Mouse (Mus musculus) heart, embryonic 11.5 days (tissue): ENCODE measurements around the gene Gm48551. TPM values are rescaled to one million over a fixed set of nuclear protein-coding genes. Genes with fewer than 3 reads are reported as not detected.

Experiments
- ATAC-seq: fragments of 200-750 bp; cut with Nextera tagmentation; replicated peaks from 2 replicates; pipeline ENCODE4 v1.8.0; 2017; ENCODE audit warnings: moderate library complexity; ENCODE audit not compliant: insufficient number of reproducible peaks, low FRiP score, low TSS enrichment
- H3K27ac ChIP-seq: fragments of 300-500 bp; sonication (generic); 2 replicates; pipeline ENCODE4 v1.5.1; 2014; ENCODE audit warnings: mild to moderate bottlenecking, low read depth, low read length
- H3K27me3 ChIP-seq: fragments of 300-500 bp; sonication (generic); 2 replicates; pipeline ENCODE4 v1.6.1; 2014; ENCODE audit warnings: mild to moderate bottlenecking, low read length, mixed read lengths; ENCODE audit not compliant: control insufficient read depth, insufficient read depth
- H3K36me3 ChIP-seq: fragments of 300-500 bp; sonication (generic); 2 replicates; pipeline ENCODE4 v1.6.1; 2014; ENCODE audit warnings: mild to moderate bottlenecking, low read length, moderate library complexity, mixed read lengths; ENCODE audit not compliant: control insufficient read depth, insufficient read depth
- H3K4me1 ChIP-seq: fragments of 300-500 bp; sonication (generic); 2 replicates; pipeline ENCODE4 v1.6.1; 2014; ENCODE audit warnings: low read length; ENCODE audit not compliant: control insufficient read depth, insufficient read depth
- H3K4me2 ChIP-seq: fragments of 300-500 bp; sonication (generic); 2 replicates; pipeline ENCODE4 v1.6.1; 2014; ENCODE audit warnings: mild to moderate bottlenecking, moderate library complexity
- H3K4me3 ChIP-seq: fragments of 300-500 bp; sonication (generic); 2 replicates; pipeline ENCODE4 v1.5.1; 2014; ENCODE audit warnings: low read depth, low read length
- H3K9ac ChIP-seq: fragments of 300-500 bp; sonication (generic); 2 replicates; pipeline ENCODE4 v1.6.1; 2014; ENCODE audit warnings: mild to moderate bottlenecking, low read depth, low read length, moderate library complexity
- H3K9me3 ChIP-seq: fragments of 300-500 bp; sonication (generic); replicated peaks from 2 replicates; pipeline ENCODE4 v1.6.1; 2016; ENCODE audit warnings: low read length; ENCODE audit not compliant: control insufficient read depth
- WGBS: fragments of 180-500 bp; shearing (Covaris S2); extraction: QIAGEN DNeasy Blood & Tissue Kit; methylation state at CpG from one replicate; pipeline ENCODE4 v1.1.7; 2014; ENCODE audit not compliant: insufficient replicate concordance; 5-methylcytosine and 5-hydroxymethylcytosine counted together
- polyA plus RNA-seq: library from polyadenylated mRNA; unstranded; fragments of >200 nt; fragmentation: Nextera tagmentation; extraction: Ambion mirVana; gene quantifications from 2 replicates; pipeline ENCODE4 v1.2.1, GENCODE M21; 2014

The Gm48551 gene
- polyA plus RNA-seq, 1 experiment from 2014 or later: 1.4 TPM

DNA sequence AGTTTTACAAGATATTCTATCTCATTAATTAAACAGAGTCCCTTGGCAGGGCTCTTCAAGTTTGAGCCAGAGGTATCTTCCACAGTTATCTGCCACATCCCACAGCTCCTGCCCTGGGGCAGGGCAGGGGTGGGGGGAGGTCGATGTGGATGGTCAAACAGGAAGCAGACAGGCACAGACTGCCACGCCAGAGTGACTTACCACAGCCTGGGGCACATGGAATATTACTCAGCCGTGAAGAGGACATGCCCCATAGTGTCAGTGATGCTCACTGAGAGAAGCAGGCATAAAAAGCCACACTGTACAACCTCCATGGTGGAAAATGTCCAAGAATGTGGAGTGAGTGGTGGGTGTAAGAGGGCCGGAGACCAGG lies 39.1 kb upstream of the Gm48551 start:
- no peak for ATAC-seq

DNA sequence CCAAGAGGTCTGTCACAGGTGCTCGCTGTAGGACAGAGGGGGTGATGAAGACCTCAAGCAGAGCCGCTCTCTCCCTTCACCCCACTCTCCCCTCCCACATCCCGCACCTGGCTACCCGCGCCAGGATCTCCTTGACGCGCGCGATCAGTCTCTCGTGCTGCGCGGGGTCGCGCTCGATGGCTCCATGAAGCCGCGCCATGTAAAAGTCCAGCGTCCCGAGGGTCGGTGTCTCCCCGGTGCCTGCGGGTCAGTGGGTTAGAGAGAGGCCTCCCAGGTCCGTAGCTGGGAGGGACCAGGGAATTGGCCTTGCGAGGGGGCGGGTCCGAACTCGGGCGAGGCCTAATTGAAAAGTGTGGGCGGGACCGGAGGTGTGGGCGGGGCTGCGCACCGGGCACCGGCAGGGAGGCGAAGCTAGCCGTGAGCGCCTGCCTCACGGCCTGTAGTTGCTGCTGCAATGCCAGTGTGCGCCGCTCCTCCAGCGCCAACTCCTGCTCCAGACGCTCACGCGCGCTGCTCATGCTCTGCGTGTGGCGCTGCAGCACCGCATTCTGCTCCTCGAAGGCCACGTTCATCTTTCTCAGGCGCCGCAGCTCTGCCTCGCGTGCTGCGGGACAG lies 37.7 kb upstream of the Gm48551 start:
- peaks cover 28% of the 10 kb centered on the region for H3K27me3 ChIP-seq
- WGBS: 6% methylated on average over 54 of the region's 55 CpGs
- peaks cover 42% of the 10 kb centered on the region for H3K4me1 ChIP-seq
- peaks cover 11% of the 10 kb centered on the region; the same call in 1 of the 2 replicates for H3K36me3 ChIP-seq
- peak; percentile 14; the same call in 1 of the 2 replicates for ATAC-seq
- H3K9me3 ChIP-seq: no peaks in the 10 kb centered on the region
- no peak overlapping the region for H3K9ac ChIP-seq
- H3K4me2 ChIP-seq: peak overlapping the region; percentile 61
- H3K27ac ChIP-seq: 0 out of 2 replicates have a peak overlapping the region, but pooled peaks have one; percentile 29
- H3K4me3 ChIP-seq: peak overlapping the region; percentile 32

More for the DNA sequence above, 39.1 kb upstream of the Gm48551 start:
- Histone ChIP-seq H3K36me3 (peaks cover 11% of the 10 kb centered on the region; the same call in 1 of the 2 replicates), H3K4me3 (no peak overlapping the region), H3K4me1 (peaks cover 36% of the 10 kb centered on the region), H3K9me3 (no peaks in the 10 kb centered on the region), H3K9ac (no peak overlapping the region), H3K4me2 (no peak overlapping the region), H3K27ac (no peak overlapping the region), H3K27me3 (peaks cover 36% of the 10 kb centered on the region)
- 72% methylated on average over 4 of the region's 4 CpGs for WGBS

DNA sequence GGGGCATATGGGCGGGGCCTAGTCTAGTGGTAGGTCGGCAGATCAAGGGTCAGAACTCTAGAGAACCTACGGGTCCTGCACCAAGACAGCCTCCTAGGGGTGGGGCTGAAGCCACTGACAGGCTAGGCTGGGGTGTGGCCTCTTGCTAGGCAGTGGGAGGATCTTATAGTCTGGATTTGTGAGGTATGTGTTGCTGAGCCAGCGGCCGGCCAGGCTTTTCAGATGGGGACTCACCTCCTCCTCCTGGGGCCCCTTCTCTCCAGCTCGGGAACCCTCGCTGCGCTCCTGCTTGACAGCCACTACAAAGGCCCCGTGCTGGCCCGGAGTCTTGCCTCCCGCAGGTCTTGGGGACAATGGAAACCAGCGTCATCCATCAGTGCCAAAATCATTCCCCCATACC lies 35.1 kb upstream of the Gm48551 start:
- H3K9me3 ChIP-seq: no peaks in the 10 kb centered on the region
- peak overlapping the region; percentile 80 for H3K27ac ChIP-seq
- ATAC-seq: peak; percentile 33; the same call in 1 of the 2 replicates
- 0 out of 2 replicates have a peak, but pooled peaks cover 7% of the 10 kb centered on the region for H3K27me3 ChIP-seq
- H3K4me2 ChIP-seq: peak overlapping the region; percentile 95
- 5% methylated on average over 12 of the region's 12 CpGs for WGBS
- H3K4me1 ChIP-seq: peaks cover 37% of the 10 kb centered on the region
- peak overlapping the region; percentile 85 for H3K4me3 ChIP-seq
- H3K36me3 ChIP-seq: peaks cover 11% of the 10 kb centered on the region; the same call in 1 of the 2 replicates
- H3K9ac ChIP-seq: peak overlapping the region; percentile 93

DNA sequence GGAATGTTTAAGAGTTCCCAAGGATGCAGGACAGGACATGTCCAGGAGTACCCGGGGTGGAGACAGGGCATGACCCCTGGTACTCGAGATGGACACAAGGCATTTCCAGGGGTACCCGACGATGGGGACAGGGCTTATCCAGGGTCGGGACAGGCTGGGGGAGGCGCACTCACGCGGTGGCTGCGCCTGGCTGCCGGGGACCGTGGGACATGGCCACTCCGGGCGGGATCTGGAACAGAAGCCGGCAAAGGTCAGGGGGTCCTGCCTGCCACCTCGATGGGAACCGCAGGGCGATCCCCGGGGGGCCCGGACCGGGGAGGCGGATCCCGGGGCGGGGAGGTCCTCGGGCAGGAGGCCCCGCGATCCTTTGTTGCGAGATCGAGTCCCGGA lies 34.3 kb upstream of the Gm48551 start:
- Histone ChIP-seq H3K27me3 (0 out of 2 replicates have a peak, but pooled peaks cover under 1% of the 10 kb centered on the region), H3K27ac (peak overlapping the region; percentile 80), H3K36me3 (peaks cover 11% of the 10 kb centered on the region; the same call in 1 of the 2 replicates), H3K4me1 (peaks cover 37% of the 10 kb centered on the region), H3K4me2 (peak overlapping the region; percentile 95), H3K9ac (peak overlapping the region; percentile 93), H3K9me3 (no peaks in the 10 kb centered on the region), H3K4me3 (peak overlapping the region; percentile 85)
- WGBS: under 1% methylated on average over 29 of the region's 29 CpGs
- peak; percentile 8 for ATAC-seq

DNA sequence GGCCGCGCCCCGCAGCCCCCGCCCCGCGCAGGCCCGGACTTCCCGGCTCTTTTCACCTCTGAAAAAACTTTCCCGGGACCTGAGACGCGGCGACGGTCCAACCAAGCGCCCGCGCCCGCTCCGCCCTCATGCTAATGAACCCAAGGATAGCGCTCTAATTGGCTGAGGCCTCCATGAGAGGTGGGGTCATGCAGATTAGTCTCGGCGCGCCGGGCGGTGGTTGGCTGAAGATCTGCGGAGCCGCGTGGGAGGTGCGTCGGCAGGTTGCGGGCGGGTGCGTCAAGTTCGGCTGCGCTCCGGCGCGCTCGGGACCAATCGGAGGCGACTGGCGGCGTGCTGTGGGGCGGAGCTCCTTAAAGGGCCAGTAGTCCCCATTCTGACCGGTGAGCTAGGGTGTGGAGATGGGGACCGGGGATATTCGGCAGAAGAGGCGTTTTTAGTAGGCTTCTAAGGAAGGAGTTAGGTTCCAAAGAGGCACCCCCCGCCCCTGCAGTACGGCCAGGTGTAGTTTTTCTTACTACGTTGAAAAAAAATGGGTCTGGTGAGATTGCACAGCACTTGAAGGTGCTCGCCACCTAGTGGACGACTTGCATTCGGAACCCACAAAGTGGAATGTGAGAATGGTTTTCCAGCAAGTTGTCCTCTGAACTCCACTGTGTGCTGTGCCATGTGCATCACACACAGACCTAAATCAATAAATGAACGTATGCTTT lies 33.8 kb upstream of the Gm48551 start, which contains the start of gene Hmg20b:
Gene Hmg20b (minus strand): TSS at position 130 of the 713 bp plus-strand sequence.
- H3K4me2 ChIP-seq: peak within 1 kb of the TSS; percentile 95
- H3K27me3 ChIP-seq: no peaks in the 10 kb centered on the region
- ATAC-seq: peak; percentile 88
- H3K9me3 ChIP-seq: no peaks in the 10 kb centered on the region
- WGBS: under 1% methylated on average over 54 of the region's 54 CpGs
- H3K9ac ChIP-seq: peak within 1 kb of the TSS; percentile 93
- peak within 1 kb of the TSS; percentile 85 for H3K4me3 ChIP-seq
- peaks cover 11% of the 10 kb centered on the region; the same call in 1 of the 2 replicates for H3K36me3 ChIP-seq
- peak within 1 kb of the TSS; percentile 80 for H3K27ac ChIP-seq
- H3K4me1 ChIP-seq: peaks cover 37% of the 10 kb centered on the region

DNA sequence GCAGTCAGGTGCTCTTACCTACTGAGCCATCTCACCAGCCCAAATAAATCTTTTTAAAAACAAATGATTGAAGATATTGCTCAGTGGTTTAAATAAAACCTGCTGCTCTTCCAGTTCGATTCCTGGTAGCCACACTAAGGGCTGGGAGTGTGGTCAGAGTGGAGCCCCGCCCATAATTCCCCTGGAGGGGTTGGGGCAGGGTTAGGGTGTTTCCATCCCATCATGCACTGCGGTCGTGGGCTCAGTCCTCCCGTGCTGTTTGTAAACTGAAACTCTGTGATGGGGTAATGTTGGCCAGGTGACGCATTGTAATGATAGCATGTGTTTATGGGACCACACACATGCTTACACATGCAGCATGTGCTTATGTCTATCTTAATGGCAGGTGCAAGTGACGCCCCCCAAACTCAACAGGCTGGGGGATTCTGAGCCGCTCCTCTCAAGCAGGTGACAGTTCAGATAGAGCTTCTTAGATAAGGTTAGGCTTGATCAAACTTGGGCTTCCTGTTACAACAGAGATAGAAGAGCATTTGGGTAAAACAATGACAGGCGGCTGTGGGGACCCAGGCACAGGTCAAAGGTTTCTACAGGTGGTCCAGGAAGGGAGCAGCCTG lies 32.5 kb upstream of the Gm48551 start:
- Histone ChIP-seq H3K4me1 (peaks cover 34% of the 10 kb centered on the region), H3K4me2 (peak overlapping the region; percentile 47), H3K27me3 (no peaks in the 10 kb centered on the region), H3K4me3 (no peak overlapping the region), H3K27ac (peak overlapping the region; percentile 41), H3K9ac (peak overlapping the region; percentile 54; the same call in 1 of the 2 replicates), H3K9me3 (no peaks in the 10 kb centered on the region), H3K36me3 (peaks cover 11% of the 10 kb centered on the region; the same call in 1 of the 2 replicates)
- ATAC-seq: no peak
- 15% methylated on average over 9 of the region's 9 CpGs for WGBS

DNA sequence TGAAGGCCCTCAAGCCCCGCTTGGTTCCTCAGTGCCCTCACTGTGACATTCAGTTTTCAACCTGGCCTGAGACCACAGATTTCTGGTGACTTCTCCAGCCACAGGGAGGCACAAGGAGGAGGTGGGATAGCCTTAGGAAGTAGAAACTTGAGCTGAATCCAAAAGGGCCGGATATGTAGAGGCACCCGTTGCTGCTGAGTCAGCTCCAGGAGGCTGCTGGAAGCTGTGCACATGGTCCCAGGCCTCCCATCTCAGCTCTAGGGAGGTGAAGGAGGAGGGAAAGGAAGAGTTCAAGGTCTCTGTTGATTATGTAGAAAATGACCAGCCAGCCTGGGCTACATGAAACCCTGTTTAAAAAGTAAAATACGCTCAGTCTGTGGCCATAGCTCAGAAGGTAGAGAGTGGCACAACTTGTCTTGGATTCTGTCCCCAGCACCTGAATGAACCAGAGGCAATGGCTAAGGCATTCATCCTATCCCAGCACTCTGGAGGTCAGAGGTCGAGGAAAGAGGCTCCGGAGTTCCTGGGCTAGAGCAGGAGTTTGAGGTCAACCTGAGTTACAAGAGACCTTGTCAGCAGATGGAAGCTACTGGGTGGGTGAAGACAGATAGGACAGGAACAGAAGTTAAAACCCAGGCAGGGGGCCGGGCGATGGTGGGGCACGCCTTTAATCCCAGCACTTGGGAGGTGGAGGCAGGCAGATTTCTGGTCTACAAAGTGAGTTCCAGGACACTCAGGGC lies 29.4 kb upstream of the Gm48551 start:
- WGBS: 55% methylated on average over 9 of the region's 9 CpGs
- peaks cover 25% of the 10 kb centered on the region for H3K4me1 ChIP-seq
- ATAC-seq: no peak
- no peak overlapping the region for H3K4me3 ChIP-seq
- H3K36me3 ChIP-seq: no peaks in the 10 kb centered on the region
- H3K4me2 ChIP-seq: no peak overlapping the region
- H3K27ac ChIP-seq: no peak overlapping the region
- H3K27me3 ChIP-seq: no peaks in the 10 kb centered on the region
- H3K9ac ChIP-seq: no peak overlapping the region
- H3K9me3 ChIP-seq: no peaks in the 10 kb centered on the region

DNA sequence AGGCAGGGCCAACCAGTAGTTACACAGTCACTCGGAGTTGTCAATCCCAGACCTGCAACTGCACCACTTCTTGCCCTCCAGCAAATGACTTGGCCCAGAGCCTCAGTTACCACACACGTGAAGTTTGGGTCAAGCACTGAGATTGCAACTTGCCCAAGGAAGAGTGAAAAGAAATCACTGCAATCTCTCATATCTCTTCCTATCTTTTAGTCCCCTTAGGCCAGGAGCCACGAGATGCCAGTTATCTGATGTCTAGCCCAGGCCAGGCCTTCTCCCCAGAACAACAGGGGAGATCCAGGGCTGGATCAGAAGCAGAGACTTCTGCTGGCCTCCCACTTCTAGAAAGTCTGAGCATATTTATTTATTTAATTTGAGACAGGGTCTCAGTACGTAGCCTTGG lies 28.7 kb upstream of the Gm48551 start:
- Histone ChIP-seq H3K9ac (no peak overlapping the region), H3K4me3 (no peak overlapping the region), H3K4me1 (peaks cover 26% of the 10 kb centered on the region), H3K9me3 (no peaks in the 10 kb centered on the region), H3K27me3 (no peaks in the 10 kb centered on the region), H3K36me3 (no peaks in the 10 kb centered on the region), H3K27ac (no peak overlapping the region), H3K4me2 (no peak overlapping the region)
- WGBS: 73% methylated on average over 4 of the region's 4 CpGs
- ATAC-seq: no peak
